Mouse (Mus musculus): ENCODE results near the gene Mfsd6.

GRCm38 (mm10) chr1:52719096-52719495 is 8.2 kb downstream of the Mfsd6 start:
- TF ChIP-seq GATA1 (IDR thresholded peaks at IDR 0.05; ENCODE audit: low read length) (no peak), TAL1 (IDR thresholded peaks at IDR 0.05; ENCODE audit: low read length) (no peak)

All from erythroblast, embryonic 14.5 days (primary cell).